In the genomic region with DNA sequence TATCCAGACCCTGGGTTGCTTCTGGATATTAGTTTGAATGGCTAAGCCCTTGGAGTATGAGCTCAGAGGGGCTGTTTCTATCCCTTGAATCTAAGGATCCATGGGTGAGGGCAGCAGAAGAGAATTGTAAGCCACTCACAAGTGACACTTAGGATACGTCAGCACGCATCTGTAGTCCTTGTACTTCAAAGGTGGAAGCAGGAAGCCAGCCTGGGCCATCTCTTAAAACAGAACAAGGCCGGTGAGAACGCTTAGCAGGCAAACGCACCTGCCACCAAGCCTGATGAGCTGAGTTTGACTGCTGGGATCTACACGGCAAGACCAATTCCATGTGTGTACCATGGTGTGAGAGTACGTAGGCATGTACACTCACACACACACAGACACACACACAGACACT, we compare ENCODE assay signal across 17 mouse cellular contexts. TPM values are rescaled to one million over a fixed set of nuclear protein-coding genes. Genes with fewer than 3 reads are reported as not detected.
DNase-seq lines count a peak whose midpoint lies in the region; ATAC-seq and TF ChIP-seq lines count a peak whose summit lies in the region.
"Had no signal": no experiment of that assay in that cellular context is flagged by ENCODE, and none has a peak within 500 bp of the region (broad histone marks: within the 10 kb centered on the region; RNA-seq: fewer than 3 reads in every experiment).

No protein-coding gene starts in this region.

- 67% methylated on average over 7 of the region's 7 CpGs for whole genome bisulfite sequencing in heart, embryonic 15.5 days

- H3K4me3 ChIP-seq in gastrocnemius, adult 2 months = no peak overlapping the region
- H3K4me3 ChIP-seq in heart, embryonic 15.5 days = no peak overlapping the region
- H3K4me3 ChIP-seq in brown adipose tissue, adult 24 weeks (ENCODE audit: insufficient read depth, low read depth, low read length) = no peak overlapping the region
- H3K4me3 ChIP-seq: forebrain, embryonic 12.5 days; limb, embryonic 13.5 days; midbrain, embryonic 12.5 days; neural tube, embryonic 15.5 days had no signal

- H3K4me2 ChIP-seq in heart, embryonic 15.5 days = no peak overlapping the region
- H3K4me2 ChIP-seq: forebrain, embryonic 12.5 days; limb, embryonic 13.5 days; midbrain, embryonic 12.5 days; neural tube, embryonic 15.5 days had no signal

- no peaks in the 10 kb centered on the region for H3K27me3 ChIP-seq in heart, embryonic 15.5 days
- H3K27me3 ChIP-seq: forebrain, embryonic 12.5 days; limb, embryonic 13.5 days; midbrain, embryonic 12.5 days; neural tube, embryonic 15.5 days had no signal

- no peak for ATAC-seq in heart, embryonic 15.5 days (replicated peaks; ENCODE audit: insufficient number of reproducible peaks, insufficient read depth, low FRiP score, low read depth)
- no peak for ATAC-seq in granulocyte monocyte progenitor cell, adult 5-6 weeks (replicated peaks; ENCODE audit: poor library complexity, severe bottlenecking)

- H3K36me3 ChIP-seq in heart, embryonic 15.5 days = peaks cover 3% of the 10 kb centered on the region; the same call in 1 of the 2 replicates
- H3K36me3 ChIP-seq: forebrain, embryonic 12.5 days; midbrain, embryonic 12.5 days had no signal

- DNase-seq in gastrocnemius, adult 2 months = no peak
- no peak for DNase-seq in gastrocnemius, postnatal 14 days
- no peak for DNase-seq in heart, adult 18-20 months
- DNase-seq in thymus, postnatal 14 days = peak; percentile 36
- DNase-seq in adipocyte (ENCODE audit: low spot score) = no peak
- DNase-seq: gastrocnemius, postnatal 25 days; layer of hippocampus, postnatal 36 days; right cerebral cortex, postnatal 14 days had no signal

- H3K4me1 ChIP-seq in heart, embryonic 15.5 days (replicated peaks) = peaks cover 25% of the 10 kb centered on the region
- H3K4me1 ChIP-seq in brown adipose tissue, adult 24 weeks (ENCODE audit: control insufficient read depth, insufficient read depth, insufficient read length, low read length) = peaks cover 10% of the 10 kb centered on the region
- H3K4me1 ChIP-seq: forebrain, embryonic 12.5 days had no signal

- no peaks in the 10 kb centered on the region for H3K9me3 ChIP-seq in heart, embryonic 15.5 days (replicated peaks)
- H3K9me3 ChIP-seq: forebrain, embryonic 12.5 days; limb, embryonic 13.5 days; midbrain, embryonic 12.5 days; neural tube, embryonic 15.5 days had no signal

- no peak for TF ChIP-seq CTCF in gastrocnemius, adult 2 months (IDR thresholded peaks at IDR 0.05)

- no peak overlapping the region for H3K9ac ChIP-seq in heart, embryonic 15.5 days
- H3K9ac ChIP-seq: forebrain, embryonic 12.5 days; limb, embryonic 13.5 days; liver, embryonic 14.5 days; midbrain, embryonic 12.5 days; neural tube, embryonic 15.5 days had no signal

- intact Hi-C loops in gastrocnemius, adult 2 months (cut with DNase I) = no loop called here
- intact Hi-C loops in gastrocnemius, postnatal 14 days (cut with DNase I; ENCODE audit: low total_unique reads) = no loop called here

- peak overlapping the region; percentile 82 for H3K27ac ChIP-seq in gastrocnemius, adult 2 months
- peak overlapping the region; percentile 90 for H3K27ac ChIP-seq in heart, embryonic 15.5 days
- peak overlapping the region; percentile 82 for H3K27ac ChIP-seq in brown adipose tissue, adult 24 weeks (replicated peaks; ENCODE audit: low read depth, low read length)
- H3K27ac ChIP-seq: forebrain, embryonic 12.5 days; limb, embryonic 13.5 days; liver, embryonic 14.5 days; midbrain, embryonic 12.5 days; neural tube, embryonic 15.5 days had no signal

RNA-seq across cellular contexts. Expression of a gene that starts 3.6 kb away (rescaled TPM):
- 1 to 10 TPM; 1.3 to 1.5 TPM for total RNA-seq in gastrocnemius, adult 2 months (2021)
- total RNA-seq in gastrocnemius, postnatal 14 days (2021) = 1 to 10 TPM; 2.4 to 7.4 TPM
- 0.83 and 0.87 TPM in 2 replicates for polyA plus RNA-seq in heart, embryonic 15.5 days (2015; fragmentation: Nextera tagmentation; extraction: Ambion mirVana)
- total RNA-seq in heart, adult 18-20 months (2021) = 1 to 10 TPM; 2.0 to 2.8 TPM
- polyA plus RNA-seq in brown adipose tissue, adult 24 weeks (2012; ENCODE audit: insufficient read depth, insufficient read length, missing spikeins) = 263 and 317 TPM in 2 replicates
- not detected in 2 replicates for total RNA-seq in granulocyte monocyte progenitor cell, adult 5-6 weeks (2014; fragmentation: Nextera tagmentation)
- not detected in 2 replicates for total RNA-seq in granulocyte monocyte progenitor cell, adult 5-6 weeks (2017)
- total RNA-seq: megakaryocyte progenitor cell, adult 5-6 weeks had no signal

RNA-seq across cellular contexts. Expression of a gene that starts 19.6 kb away (rescaled TPM):
- total RNA-seq in gastrocnemius, adult 2 months (2021) = 1 to 10 TPM; 2.4 to 4.0 TPM
- 1 to 10 TPM; 4.1 to 5.8 TPM for total RNA-seq in gastrocnemius, postnatal 14 days (2021)
- 49.4 and 58.6 TPM in 2 replicates for polyA plus RNA-seq in heart, embryonic 15.5 days (2015; fragmentation: Nextera tagmentation; extraction: Ambion mirVana)
- 10 to 100 TPM; 10.8 to 12.6 TPM for total RNA-seq in heart, adult 18-20 months (2021)
- 11.6 and 14.1 TPM in 2 replicates for polyA plus RNA-seq in brown adipose tissue, adult 24 weeks (2012; ENCODE audit: insufficient read depth, insufficient read length, missing spikeins)
- 3.5 TPM in 1 of 2 replicates, not detected in the other for total RNA-seq in granulocyte monocyte progenitor cell, adult 5-6 weeks (2014; fragmentation: Nextera tagmentation)
- total RNA-seq in granulocyte monocyte progenitor cell, adult 5-6 weeks (2017) = 0.41 and 1.5 TPM in 2 replicates
